Mouse (Mus musculus) testis, postnatal 14 days (tissue): ENCODE measurements at regions not wholly inside any gene's neighbourhood (a gene's known extent, or its start where the extent isn't known, plus 50 kb on each side); places are given as distances from the start of the nearest gene placed in this dataset.

Experiments
- DNase-seq: peaks from one replicate; pipeline ENCODE4 v3.0.0; 2021; ENCODE audit warnings: low spot score

- no peak for DNase-seq
Measured at GRCm38 (mm10) chr1:55807028-55807427, 401.3 kb downstream of the Plcl1 start.

- DNase-seq, result no peak
Measured at GRCm38 (mm10) chr1:55808724-55809519, 403.2 kb downstream of the Plcl1 start.

- no peak for DNase-seq
Measured at GRCm38 (mm10) chr1:55812486-55812885, 406.8 kb downstream of the Plcl1 start.

GRCm38 (mm10) chr1:55820866-55821500 is 415.3 kb downstream of the Plcl1 start:
- no peak for DNase-seq

- no peak for DNase-seq
Measured at GRCm38 (mm10) chr1:55822599-55822998, 416.9 kb downstream of the Plcl1 start.

- no peak for DNase-seq
Measured at GRCm38 (mm10) chr1:55827191-55827590, 421.5 kb downstream of the Plcl1 start.

GRCm38 (mm10) chr1:55835281-55835680 is 429.6 kb downstream of the Plcl1 start:
- DNase-seq, result no peak

- DNase-seq, result no peak
Measured at GRCm38 (mm10) chr1:55836750-55837149, 431.0 kb downstream of the Plcl1 start.

- DNase-seq, result no peak
Measured at GRCm38 (mm10) chr1:55837366-55837765, 431.6 kb downstream of the Plcl1 start.

GRCm38 (mm10) chr1:55838168-55838567 is 432.4 kb downstream of the Plcl1 start:
- no peak for DNase-seq

- no peak for DNase-seq
Measured at GRCm38 (mm10) chr1:55848806-55849205, 443.1 kb downstream of the Plcl1 start.

GRCm38 (mm10) chr1:55852354-55852753 is 446.6 kb downstream of the Plcl1 start:
- no peak for DNase-seq

GRCm38 (mm10) chr1:55859113-55859512 is 453.4 kb downstream of the Plcl1 start:
- no peak for DNase-seq

- no peak for DNase-seq
Measured at GRCm38 (mm10) chr1:55863113-55863512, 457.4 kb downstream of the Plcl1 start.

GRCm38 (mm10) chr1:55865274-55865673 is 459.6 kb downstream of the Plcl1 start:
- no peak for DNase-seq

GRCm38 (mm10) chr1:55866677-55867076 is 461.0 kb downstream of the Plcl1 start:
- no peak for DNase-seq

- DNase-seq, result no peak
Measured at GRCm38 (mm10) chr1:55873583-55873982, 467.9 kb downstream of the Plcl1 start.

- DNase-seq, result peak; percentile 31
Measured at GRCm38 (mm10) chr1:55874143-55874867, 468.6 kb downstream of the Plcl1 start.

- DNase-seq, result no peak
Measured at GRCm38 (mm10) chr1:55874868-55875144, 469.1 kb downstream of the Plcl1 start.

- DNase-seq, result no peak
Measured at GRCm38 (mm10) chr1:55884576-55884975, 478.9 kb downstream of the Plcl1 start.

GRCm38 (mm10) chr1:55886383-55887070 is 480.8 kb downstream of the Plcl1 start:
- no peak for DNase-seq

GRCm38 (mm10) chr1:55887386-55887785 is 481.7 kb downstream of the Plcl1 start:
- DNase-seq, result no peak
